Mouse (Mus musculus): ENCODE data around the gene Gm26727.
"Not testable (repeated sequence)": the region's sequence is repeated elsewhere in the genome, so short reads cannot be mapped to it uniquely, and the experiment has no call there.

Gene Gm26727

GRCm38 (mm10) chr2:67433081-67433480 is at the start of gene Gm26727:
Gene Gm26727 (minus strand): TSS chr2:67433181.
- no peak for DNase-seq

- no peak for DNase-seq
Measured at GRCm38 (mm10) chr2:67481051-67481450, 48.1 kb upstream of the Gm26727 start.

GRCm38 (mm10) chr2:67477753-67478152 is 44.8 kb upstream of the Gm26727 start:
- DNase-seq = no peak

GRCm38 (mm10) chr2:67470030-67470429 is 37.0 kb upstream of the Gm26727 start:
- not testable (repeated sequence) for DNase-seq

GRCm38 (mm10) chr2:67467036-67467435 is 34.1 kb upstream of the Gm26727 start:
- DNase-seq = no peak

- no peak for DNase-seq
Measured at GRCm38 (mm10) chr2:67460857-67461256, 27.9 kb upstream of the Gm26727 start.

- DNase-seq = no peak
Measured at GRCm38 (mm10) chr2:67447206-67447605, 14.2 kb upstream of the Gm26727 start.

- no peak for DNase-seq
Measured at GRCm38 (mm10) chr2:67446772-67447171, 13.8 kb upstream of the Gm26727 start.

GRCm38 (mm10) chr2:67445780-67446179 is 12.8 kb upstream of the Gm26727 start, which contains the start of gene Xirp2:
Gene Xirp2 (plus strand): TSS chr2:67446002.
- no peak for DNase-seq

- no peak for DNase-seq
Measured at GRCm38 (mm10) chr2:67438309-67438708, 5.3 kb upstream of the Gm26727 start.

GRCm38 (mm10) chr2:67422799-67423198 is 10.2 kb downstream of the Gm26727 start:
- no peak for DNase-seq

- no peak for DNase-seq
Measured at GRCm38 (mm10) chr2:67420853-67421252, 12.1 kb downstream of the Gm26727 start.

GRCm38 (mm10) chr2:67413425-67413824 is 19.6 kb downstream of the Gm26727 start, which contains the start of gene Gm21830:
Gene Gm21830 (plus strand): TSS chr2:67413725.
- not testable (repeated sequence) for DNase-seq

All from thymus, adult 18-20 months (tissue).